Mouse (Mus musculus) cortical plate, adult 2 months (tissue): ENCODE data around the gene Fancc. TPM values are rescaled to one million over a fixed set of nuclear protein-coding genes. Genes with fewer than 3 reads are reported as not detected.
A peak's percentile ranks its signal among the peaks of the same experiment; 100 is the strongest.

Source experiments
- H3K27ac ChIP-seq: fragments of 200-500 bp; 2 replicates; pipeline ENCODE4 v1.5.1; 2012; ENCODE audit warnings: low read length, control low read depth, inconsistent platforms; ENCODE audit not compliant: insufficient read depth
- H3K4me1 ChIP-seq: fragments of 200-500 bp; 2 replicates; pipeline ENCODE4 v1.6.1; 2011; ENCODE audit warnings: low read length; ENCODE audit not compliant: control insufficient read depth, insufficient read depth
- H3K4me3 ChIP-seq: fragments of 200-500 bp; 2 replicates; pipeline ENCODE4 v1.5.1; 2011; ENCODE audit warnings: mild to moderate bottlenecking, low read length, control low read depth; ENCODE audit not compliant: insufficient read depth
- CTCF ChIP-seq: fragments of 200-500 bp; IDR thresholded peaks from 2 replicates; pipeline ENCODE4 v1.5.1; 2011; ENCODE audit warnings: mild to moderate bottlenecking, control low read depth, low read length; ENCODE audit not compliant: insufficient read depth; ENCODE audit errors: extremely low read depth
- POLR2A ChIP-seq: fragments of 200-500 bp; IDR thresholded peaks from 2 replicates; pipeline ENCODE4 v1.6.1; 2011; ENCODE audit warnings: mild to moderate bottlenecking, low read length, control low read depth; ENCODE audit not compliant: insufficient read depth; ENCODE audit errors: extremely low read depth
- polyA plus RNA-seq: library from polyadenylated mRNA; depleted of rRNA; stranded (reverse); fragments of >200 nt; gene quantifications from 2 replicates; pipeline ENCODE4 v1.2.3, GENCODE M21; 2012; rRNA removed

The Fancc gene
- polyA plus RNA-seq = 12.3 and 14.8 TPM in 2 replicates

GRCm38 (mm10) chr13:63496646-63497582 lies at the start of gene Fancc:
TSS of gene Fancc (minus strand) at chr13:63497278.
- H3K27ac ChIP-seq = no peak within 1 kb of the TSS
- H3K4me1 ChIP-seq = no peaks in the 10 kb centered on the region
- no peak within 1 kb of the TSS for H3K4me3 ChIP-seq
- TF ChIP-seq CTCF (no peak), POLR2A (no peak)

- Histone ChIP-seq H3K4me1 (peaks cover 3% of the 10 kb centered on the region), H3K27ac (no peak overlapping the region), H3K4me3 (no peak overlapping the region)
- no peak for TF ChIP-seq CTCF
- TF ChIP-seq POLR2A = no peak
Observed at GRCm38 (mm10) chr13:63545291-63545690, 48.2 kb upstream of the Fancc start.

GRCm38 (mm10) chr13:63544967-63545253 lies 47.8 kb upstream of the Fancc start:
- Histone ChIP-seq H3K4me3 (no peak overlapping the region), H3K27ac (no peak overlapping the region), H3K4me1 (peaks cover 3% of the 10 kb centered on the region)
- TF ChIP-seq POLR2A = no peak
- no peak for TF ChIP-seq CTCF

- TF ChIP-seq POLR2A = no peak
- TF ChIP-seq CTCF = no peak
- Histone ChIP-seq H3K4me3 (no peak overlapping the region), H3K4me1 (peaks cover 3% of the 10 kb centered on the region), H3K27ac (no peak overlapping the region)
Observed at GRCm38 (mm10) chr13:63544119-63544966, 47.3 kb upstream of the Fancc start.

GRCm38 (mm10) chr13:63543459-63543858 lies 46.4 kb upstream of the Fancc start:
- TF ChIP-seq POLR2A = no peak
- TF ChIP-seq CTCF = no peak
- Histone ChIP-seq H3K4me1 (peaks cover under 1% of the 10 kb centered on the region), H3K4me3 (no peak overlapping the region), H3K27ac (0 out of 2 replicates have a peak overlapping the region, but pooled peaks have one; percentile 45)

GRCm38 (mm10) chr13:63542796-63543384 lies 45.8 kb upstream of the Fancc start:
- no peak for TF ChIP-seq POLR2A
- H3K4me1 ChIP-seq = no peaks in the 10 kb centered on the region
- no peak overlapping the region for H3K27ac ChIP-seq
- H3K4me3 ChIP-seq = no peak overlapping the region

- Histone ChIP-seq H3K4me1 (no peaks in the 10 kb centered on the region), H3K27ac (no peak overlapping the region), H3K4me3 (no peak overlapping the region)
- TF ChIP-seq POLR2A (no peak), CTCF (no peak)
Observed at GRCm38 (mm10) chr13:63541510-63541909, 44.4 kb upstream of the Fancc start.

- no peak overlapping the region for H3K4me3 ChIP-seq
- H3K4me1 ChIP-seq = no peaks in the 10 kb centered on the region
- H3K27ac ChIP-seq = no peak overlapping the region
- no peak for TF ChIP-seq CTCF
- TF ChIP-seq POLR2A = no peak
Observed at GRCm38 (mm10) chr13:63540584-63540983, 43.5 kb upstream of the Fancc start.

- Histone ChIP-seq H3K4me1 (no peaks in the 10 kb centered on the region), H3K27ac (no peak overlapping the region), H3K4me3 (no peak overlapping the region)
- TF ChIP-seq CTCF (no peak), POLR2A (no peak)
Observed at GRCm38 (mm10) chr13:63534981-63535380, 37.9 kb upstream of the Fancc start.
